Mouse (Mus musculus): ENCODE results near the gene Cmtm8.

Cmtm8 gene

DNA sequence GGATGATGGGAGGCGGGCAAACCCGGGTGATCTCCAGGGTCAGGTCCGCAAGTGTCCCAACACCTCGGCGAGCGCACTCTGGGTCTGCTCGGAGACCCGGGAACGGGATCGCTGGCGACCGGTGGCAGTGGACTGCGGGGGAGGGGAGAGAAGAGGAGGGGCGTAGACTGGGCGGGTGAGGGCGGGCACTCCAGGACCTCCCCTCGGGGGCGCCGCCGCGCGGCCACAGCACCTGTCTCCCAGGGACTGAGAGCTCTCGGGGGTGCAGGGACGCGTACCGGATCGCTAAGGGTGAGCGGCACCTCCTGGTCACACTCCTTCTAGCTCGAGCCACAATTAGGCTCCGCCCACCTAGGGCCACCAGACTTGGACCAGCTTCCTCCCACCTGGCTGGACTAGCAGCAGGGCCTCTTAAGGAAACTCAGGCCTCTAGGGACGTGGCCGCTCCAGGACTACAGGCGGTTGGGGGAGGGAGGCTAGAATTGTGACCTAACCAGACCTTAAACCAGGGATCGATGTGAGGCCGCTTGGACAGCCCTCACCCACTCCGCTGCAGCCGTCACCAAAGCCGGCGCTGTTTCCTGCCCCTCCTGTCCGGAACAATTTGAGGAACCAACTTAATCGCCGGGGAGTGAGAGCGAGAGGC, at the start of gene Cmtm8:
Gene Cmtm8 (minus strand): TSS at position 140 of the 646 bp plus-strand sequence.
- DNase-seq (ENCODE audit: low read depth, low spot score), result peak; percentile 29

DNA sequence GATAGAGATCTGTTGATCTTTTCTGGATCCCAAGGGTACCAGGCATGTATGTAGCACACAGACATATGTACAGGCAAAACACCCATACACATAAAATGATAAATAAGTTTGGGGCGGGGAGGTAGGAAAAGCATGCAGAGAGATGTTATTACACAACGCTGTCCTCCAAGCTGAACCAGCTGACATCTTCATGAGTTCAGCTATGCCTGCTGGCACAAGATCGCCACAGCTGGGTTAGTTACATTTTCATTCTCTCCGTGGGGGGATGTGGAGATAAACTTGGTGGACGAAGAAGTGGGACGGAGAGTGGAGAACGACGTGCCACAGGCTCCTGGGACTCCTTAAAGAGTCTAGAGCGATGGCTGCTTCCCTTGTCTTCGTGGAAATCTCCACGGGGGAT, 49.0 kb upstream of the Cmtm8 start:
- no peak for DNase-seq (ENCODE audit: low read depth, low spot score)

DNA sequence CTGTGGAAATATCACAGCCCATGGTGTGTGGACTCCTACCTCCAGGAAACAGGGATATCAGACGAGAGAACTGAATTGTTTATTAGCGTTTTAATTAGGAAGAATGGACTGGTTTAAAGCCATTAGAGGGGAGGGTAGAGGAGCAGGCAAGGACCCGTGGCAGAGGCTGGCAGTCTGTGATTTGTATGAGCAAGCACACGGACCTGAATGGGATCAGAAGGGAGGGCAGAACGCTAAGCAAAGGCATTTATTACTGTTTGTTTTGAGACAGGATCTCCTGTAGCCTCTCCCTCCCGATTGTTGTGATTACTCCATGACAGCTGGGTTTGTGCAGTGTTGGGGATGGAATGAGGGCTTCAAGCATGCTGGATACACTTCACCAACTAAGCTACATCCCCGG, 46.4 kb upstream of the Cmtm8 start:
- no peak for DNase-seq (ENCODE audit: low read depth, low spot score)

- peak; percentile 3 for DNase-seq (ENCODE audit: low read depth, low spot score)
Observed at GRCm38 (mm10) chr9:114888856-114889407, 45.0 kb upstream of the Cmtm8 start.

DNA sequence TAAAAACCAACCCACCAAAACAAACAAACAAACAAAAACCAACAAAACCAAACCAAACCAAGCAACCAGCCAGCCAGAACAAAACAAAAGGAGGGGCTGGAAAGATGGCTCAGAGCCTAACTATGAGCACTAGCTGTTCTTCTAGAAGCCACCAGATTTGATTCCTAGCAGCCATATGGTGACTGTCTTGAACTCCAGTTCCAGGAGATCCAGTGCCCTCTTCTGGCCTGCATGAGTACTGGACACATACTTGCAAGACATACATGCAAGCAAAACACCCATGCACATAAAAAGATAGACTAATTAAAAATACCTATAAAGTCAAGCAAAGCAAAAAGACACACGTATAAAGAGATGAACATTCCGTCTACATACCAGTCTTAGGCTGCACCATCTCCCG, 43.7 kb upstream of the Cmtm8 start:
- peak; percentile 27 for DNase-seq (ENCODE audit: low read depth, low spot score)

GRCm38 (mm10) chr9:114885991-114886662, 42.2 kb upstream of the Cmtm8 start:
- no peak for DNase-seq (ENCODE audit: low read depth, low spot score)

GRCm38 (mm10) chr9:114885564-114885963, 41.6 kb upstream of the Cmtm8 start:
- no peak for DNase-seq (ENCODE audit: low read depth, low spot score)

DNA sequence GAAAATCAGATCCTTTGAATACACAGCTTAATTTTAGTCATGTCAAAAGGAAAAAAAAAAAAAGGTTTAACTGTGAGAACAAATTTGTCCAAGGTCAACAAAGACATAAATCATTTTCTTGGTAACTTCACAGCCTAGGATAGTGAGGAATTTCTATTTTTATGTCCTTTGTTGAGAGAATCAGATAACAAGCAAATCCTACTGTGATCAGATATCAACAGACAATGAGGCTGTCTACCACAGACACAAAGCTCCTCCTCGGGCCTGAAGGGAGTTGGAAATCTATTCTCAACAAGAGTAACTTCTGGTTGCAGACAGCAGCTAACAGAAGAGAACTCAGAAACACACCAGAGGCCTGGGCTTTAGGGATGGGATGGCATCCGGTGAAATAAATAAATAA, 38.0 kb upstream of the Cmtm8 start:
- DNase-seq (ENCODE audit: low read depth, low spot score), result no peak

DNA sequence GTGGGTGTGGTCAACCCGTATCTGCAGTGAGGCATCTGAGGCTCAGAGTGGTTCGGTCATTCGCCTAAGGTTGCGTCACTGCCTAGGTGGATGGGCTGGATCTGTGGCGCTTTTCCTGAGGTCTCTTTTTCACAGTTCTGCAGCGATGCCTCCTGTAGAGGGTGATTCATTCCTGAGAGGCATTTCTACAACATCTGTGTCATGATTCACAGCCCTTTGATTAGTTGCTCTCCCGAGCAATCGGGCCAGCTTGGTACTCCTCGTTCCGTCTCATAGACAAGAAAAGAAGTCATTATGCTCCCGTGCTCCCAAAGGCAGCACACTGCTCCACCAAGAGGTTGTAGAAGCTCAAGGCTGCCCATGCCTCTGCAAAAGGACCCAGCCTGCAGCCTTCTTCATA, 11.4 kb upstream of the Cmtm8 start:
- no peak for DNase-seq (ENCODE audit: low read depth, low spot score)

DNA sequence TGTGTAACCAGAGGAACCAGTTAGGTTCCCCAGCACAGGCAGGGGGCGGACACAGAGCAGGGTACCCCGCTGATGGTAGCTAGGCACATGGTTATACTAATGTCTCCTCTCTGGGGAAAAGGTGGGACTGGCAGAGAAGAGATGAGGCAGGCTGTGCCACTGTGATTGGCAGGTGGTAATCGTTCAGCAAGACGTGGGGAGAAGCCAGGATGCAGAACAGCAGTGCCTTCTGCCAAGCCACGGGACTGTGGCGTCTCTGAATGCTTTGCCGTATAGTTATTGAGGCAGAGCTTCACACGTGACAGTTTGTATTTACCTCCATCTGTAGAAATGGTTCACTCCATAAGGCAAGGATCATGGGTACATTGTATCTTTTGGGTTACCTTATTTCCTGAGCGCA, 10.7 kb upstream of the Cmtm8 start:
- no peak for DNase-seq (ENCODE audit: low read depth, low spot score)

DNA sequence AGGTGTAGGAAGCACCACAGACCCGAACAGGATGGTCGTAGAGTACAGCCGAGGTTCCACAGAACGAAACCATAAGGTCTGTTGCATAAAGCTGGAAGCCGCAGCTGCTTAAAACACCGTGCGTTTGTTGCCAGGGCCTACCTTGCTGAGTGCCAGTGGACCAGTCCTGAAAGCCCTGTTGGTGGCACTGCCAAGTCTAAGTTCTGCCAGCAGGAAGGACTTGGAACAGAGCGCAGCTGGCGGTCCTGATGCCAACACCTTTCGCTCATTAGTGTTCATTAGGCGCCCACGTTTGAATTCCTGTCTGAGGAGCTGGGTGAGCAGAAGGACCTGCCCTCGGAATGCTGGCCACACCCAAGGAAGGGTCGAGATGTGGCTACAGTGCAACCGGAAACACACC, 9.4 kb upstream of the Cmtm8 start:
- no peak for DNase-seq (ENCODE audit: low read depth, low spot score)

GRCm38 (mm10) chr9:114851419-114852190, 7.6 kb upstream of the Cmtm8 start:
- no peak for DNase-seq (ENCODE audit: low read depth, low spot score)

GRCm38 (mm10) chr9:114843634-114844016, 331 bp downstream of the Cmtm8 start:
- peak; percentile 21 for DNase-seq (ENCODE audit: low read depth, low spot score)

DNA sequence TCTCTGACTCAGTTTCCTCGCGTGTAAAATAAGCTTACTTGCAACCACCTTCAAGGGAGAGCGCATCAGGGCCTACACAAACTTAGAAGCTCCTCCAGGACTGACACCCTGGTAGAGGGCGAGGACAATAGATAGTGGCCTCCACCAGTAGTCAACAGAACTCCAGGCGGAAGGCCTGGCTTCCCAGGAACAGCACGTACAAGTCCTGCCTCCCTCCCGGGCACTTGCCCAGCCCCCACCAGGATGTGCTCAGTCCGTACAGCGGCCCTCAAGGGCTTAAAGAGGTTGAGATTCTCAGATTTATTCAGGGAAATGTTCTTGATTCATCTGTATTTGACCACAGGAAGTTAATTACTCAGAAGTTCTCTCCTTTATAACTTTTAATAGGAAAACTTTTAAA, 1.1 kb downstream of the Cmtm8 start:
- DNase-seq (ENCODE audit: low read depth, low spot score), result no peak

DNA sequence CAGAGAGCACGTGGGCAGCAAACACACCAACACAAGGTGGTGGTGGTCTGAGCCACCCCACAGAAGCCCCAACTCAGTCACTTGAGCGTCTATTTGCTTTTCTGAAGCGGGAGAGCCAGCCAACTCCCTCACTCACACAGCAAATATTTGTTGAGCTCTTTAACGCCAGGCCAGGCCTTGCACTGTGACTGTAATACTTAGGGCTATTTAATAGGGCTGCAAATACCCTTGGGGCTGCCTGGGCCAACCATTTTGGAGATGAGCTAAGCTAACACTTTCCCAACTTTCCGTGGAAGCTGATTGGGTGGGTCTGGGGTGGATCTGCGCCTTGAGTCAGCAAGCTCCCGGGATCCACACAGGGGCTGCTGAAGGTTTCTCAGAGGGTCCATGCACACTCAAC, 1.7 kb downstream of the Cmtm8 start:
- DNase-seq (ENCODE audit: low read depth, low spot score), result no peak

DNA sequence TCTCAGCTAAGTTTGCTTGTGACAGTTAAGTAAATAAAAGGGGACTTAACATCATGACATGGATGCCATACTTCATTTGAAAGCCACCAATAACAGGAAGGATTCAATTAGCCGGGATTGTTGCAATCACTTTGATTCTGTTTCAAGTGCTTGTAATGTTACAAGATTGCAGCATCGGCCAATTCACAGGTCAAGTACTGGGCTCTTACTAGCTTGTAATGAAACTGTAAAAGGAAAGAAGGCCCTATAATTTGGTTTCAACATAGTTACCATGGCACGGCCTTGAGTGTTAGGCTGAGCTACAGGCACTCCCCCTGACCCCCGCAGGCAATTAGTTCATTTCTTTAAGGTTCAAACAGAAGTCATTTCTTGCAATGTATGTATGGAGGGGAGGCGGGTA, 5.1 kb downstream of the Cmtm8 start:
- no peak for DNase-seq (ENCODE audit: low read depth, low spot score)

- no peak for DNase-seq (ENCODE audit: low read depth, low spot score)
Observed at GRCm38 (mm10) chr9:114831527-114831926, 12.4 kb downstream of the Cmtm8 start.

DNA sequence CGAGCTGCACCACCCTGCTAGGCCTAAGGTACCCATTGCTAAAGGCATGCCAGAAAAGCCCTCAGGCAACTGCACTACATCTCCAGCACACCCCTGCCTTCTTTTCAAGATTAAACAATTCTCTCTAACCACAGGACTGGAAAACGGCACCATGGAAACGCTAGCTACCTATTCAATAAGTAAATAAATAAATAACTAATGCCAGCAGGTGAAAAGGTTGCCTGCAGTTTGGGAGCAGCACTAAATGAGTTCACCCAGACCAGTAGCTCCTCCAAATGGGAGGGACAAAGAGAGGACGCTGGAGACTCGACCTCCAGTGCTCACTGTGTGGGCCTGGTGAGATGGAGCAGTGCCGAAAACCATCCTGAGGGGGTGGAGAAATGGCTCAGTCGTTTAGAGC, 13.6 kb downstream of the Cmtm8 start:
- no peak for DNase-seq (ENCODE audit: low read depth, low spot score)

DNA sequence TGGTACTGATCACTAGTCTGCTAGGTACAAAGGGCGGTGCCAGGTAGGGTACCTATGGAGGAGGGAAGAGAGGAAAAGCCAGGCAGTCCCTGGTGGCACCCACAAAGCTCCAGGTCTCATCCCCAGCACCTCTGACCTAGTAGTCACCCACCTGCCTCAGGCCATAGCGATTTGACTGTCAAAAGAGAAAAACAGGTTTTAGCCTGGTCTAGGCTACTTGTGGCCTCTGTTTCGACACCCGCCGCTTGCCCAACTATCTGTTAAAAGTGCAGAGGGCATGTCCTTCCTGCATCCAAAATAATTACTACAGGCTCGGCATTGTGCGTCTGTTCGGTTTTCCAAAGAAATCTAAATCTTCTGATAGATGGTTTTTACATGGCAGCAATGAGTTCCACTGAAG, 14.3 kb downstream of the Cmtm8 start:
- DNase-seq (ENCODE audit: low read depth, low spot score), result no peak

- DNase-seq (ENCODE audit: low read depth, low spot score), result no peak
Observed at GRCm38 (mm10) chr9:114828377-114828776, 15.6 kb downstream of the Cmtm8 start.

DNA sequence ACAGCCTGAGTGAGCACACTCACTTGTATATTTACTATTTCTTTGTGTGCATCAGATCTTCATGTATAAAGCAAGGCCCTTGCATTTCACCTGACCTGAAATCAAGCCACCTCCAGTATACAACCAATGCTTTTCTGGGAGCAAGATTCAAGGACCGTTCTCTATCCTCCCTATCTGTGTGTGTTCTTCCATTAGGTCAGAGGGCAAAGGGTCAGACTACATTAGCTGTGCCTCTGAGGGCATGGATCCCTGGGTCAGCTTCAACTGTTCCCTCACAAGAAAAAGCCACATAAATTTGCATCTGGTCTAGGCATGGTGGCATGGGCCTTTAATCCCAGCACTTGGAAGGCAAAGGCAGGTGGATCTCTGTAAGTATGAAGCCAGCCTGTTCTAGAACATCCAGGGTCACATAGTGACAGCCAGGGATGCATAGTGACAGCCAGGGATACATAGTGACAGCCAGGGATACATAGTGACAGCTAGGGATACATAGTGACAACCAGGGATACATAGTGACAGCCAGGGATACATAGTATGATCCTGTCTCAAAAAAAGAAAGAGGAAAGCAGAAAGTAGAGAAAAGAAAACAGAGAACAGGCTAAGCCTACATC, 16.6 kb downstream of the Cmtm8 start:
- DNase-seq (ENCODE audit: low read depth, low spot score), result no peak

DNA sequence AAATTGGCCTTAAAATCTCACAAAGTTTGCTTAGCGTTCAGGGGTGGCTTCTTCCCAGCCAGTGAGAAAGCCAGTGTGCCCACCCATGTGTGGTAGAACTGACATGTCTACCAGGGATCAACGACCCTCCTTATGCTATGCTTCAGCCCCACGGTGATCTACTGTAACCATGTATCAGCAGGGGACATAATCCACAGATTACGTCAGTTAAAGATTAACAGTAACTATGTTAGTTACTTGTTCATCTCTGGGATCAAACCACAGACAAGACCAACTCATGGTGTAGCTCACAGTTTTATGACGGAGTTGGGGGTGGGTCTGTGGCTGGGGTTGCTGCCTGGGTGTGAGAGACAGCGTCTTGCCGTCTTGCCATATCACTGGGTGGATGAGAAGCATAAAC, 19.8 kb downstream of the Cmtm8 start:
- DNase-seq (ENCODE audit: low read depth, low spot score), result no peak
